Mouse (Mus musculus): ENCODE results near the gene Eda.

Gene Eda

DNA sequence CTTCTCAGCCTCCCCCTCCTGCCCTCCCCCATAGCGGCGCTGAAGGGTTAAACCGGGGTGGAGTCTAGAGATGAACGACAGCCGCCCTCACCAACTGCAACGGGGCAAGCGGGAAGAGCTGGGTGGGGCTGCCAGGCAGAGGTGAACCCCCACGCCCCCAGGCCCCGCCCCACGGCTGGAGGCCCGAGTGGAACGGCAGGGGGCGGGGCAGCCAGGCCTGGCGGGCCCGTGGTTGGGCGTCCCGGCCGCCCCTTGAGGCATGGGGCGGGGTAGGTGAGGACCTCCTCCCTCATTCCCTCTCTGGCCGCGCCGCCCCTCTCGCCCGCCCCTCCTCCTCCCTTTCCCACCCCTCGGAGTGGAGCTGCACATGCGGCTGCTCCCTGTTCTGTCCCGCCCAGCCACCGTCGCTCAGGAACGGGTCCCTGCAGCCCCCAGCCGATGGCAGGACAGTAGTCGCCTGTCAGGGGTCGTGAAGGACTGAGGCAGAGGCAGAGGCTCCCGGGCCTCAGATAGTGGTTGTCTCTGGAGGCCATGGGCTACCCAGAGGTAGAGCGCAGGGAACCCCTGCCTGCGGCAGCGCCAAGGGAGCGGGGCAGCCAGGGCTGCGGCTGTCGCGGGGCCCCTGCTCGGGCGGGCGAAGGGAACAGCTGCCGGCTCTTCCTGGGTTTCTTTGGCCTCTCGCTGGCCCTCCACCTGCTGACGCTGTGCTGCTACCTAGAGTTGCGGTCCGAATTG lies at the start of gene Eda:
Eda (plus strand) TSS at position 357 of the 735 bp plus-strand sequence.
- peak; percentile 62 to 82 for DNase-seq (ENCODE audit: low spot score in 2 of 2)

GRCm38 (mm10) chrX:99961002-99961401 lies 14.4 kb upstream of the Eda start:
- no peak for DNase-seq (ENCODE audit: low spot score in 2 of 2)

GRCm38 (mm10) chrX:99970111-99970510 lies 5.3 kb upstream of the Eda start:
- DNase-seq (ENCODE audit: low spot score in 2 of 2) = no peak

GRCm38 (mm10) chrX:99974381-99974780 lies 1.0 kb upstream of the Eda start:
- DNase-seq (ENCODE audit: low spot score in 2 of 2) = no peak

- DNase-seq (ENCODE audit: low spot score in 2 of 2) = no peak
Observed at GRCm38 (mm10) chrX:99974803-99975202, 603 bp upstream of the Eda start.

GRCm38 (mm10) chrX:99975985-99976924 lies 849 bp downstream of the Eda start:
- peak; percentile 2 to 15 for DNase-seq (ENCODE audit: low spot score in 2 of 2)

- DNase-seq (ENCODE audit: low spot score in 2 of 2) = no peak
Observed at GRCm38 (mm10) chrX:99978354-99978753, 2.9 kb downstream of the Eda start.

GRCm38 (mm10) chrX:99993434-99993833 lies 18.0 kb downstream of the Eda start:
- no peak for DNase-seq (ENCODE audit: low spot score in 2 of 2)

DNA sequence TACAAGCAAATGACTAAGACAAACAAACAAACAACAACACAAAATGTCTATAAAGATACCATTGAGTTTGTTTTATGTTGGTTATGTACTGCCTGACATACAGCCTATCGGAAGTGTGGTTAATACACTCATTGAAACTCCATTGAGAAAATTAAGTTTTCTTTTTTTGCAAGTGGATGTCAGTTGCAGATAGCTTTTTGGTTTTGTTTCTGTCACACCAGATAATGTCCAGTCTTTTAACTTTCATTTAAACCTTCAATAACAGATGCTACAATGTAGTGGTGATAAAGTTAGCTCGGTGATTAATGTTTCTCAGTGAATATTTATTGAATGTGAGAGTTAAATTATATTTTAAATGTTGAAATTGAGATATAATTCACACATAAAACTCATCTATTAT lies 23.9 kb downstream of the Eda start:
- DNase-seq (ENCODE audit: low spot score in 2 of 2) = no peak

GRCm38 (mm10) chrX:100118362-100118761 lies 143.0 kb downstream of the Eda start:
- no peak for DNase-seq (ENCODE audit: low spot score in 2 of 2)

GRCm38 (mm10) chrX:100195286-100195685 lies 219.9 kb downstream of the Eda start:
- no peak for DNase-seq (ENCODE audit: low spot score in 2 of 2)

DNA sequence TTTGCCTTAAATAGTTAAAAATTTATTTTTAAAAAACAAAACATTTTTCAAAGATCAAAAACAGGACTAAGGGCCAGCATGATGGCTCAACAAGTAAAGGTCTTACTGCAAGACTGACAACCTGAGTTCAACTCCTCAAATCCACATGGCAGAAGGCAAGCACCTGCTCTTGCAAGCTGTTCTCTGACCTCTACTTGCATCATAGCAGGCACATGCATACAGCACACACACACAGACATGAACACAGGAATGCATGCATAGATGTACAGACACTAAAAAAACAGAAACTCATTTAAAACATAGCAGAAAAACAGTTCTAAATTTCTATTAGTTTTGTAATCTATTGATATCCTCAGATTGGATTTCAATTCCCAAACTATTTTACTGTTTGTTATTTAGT lies 338.2 kb downstream of the Eda start:
- no peak for DNase-seq (ENCODE audit: low spot score in 2 of 2)

GRCm38 (mm10) chrX:100314172-100314902 lies 338.9 kb downstream of the Eda start:
- DNase-seq (ENCODE audit: low spot score in 2 of 2) = no peak

DNA sequence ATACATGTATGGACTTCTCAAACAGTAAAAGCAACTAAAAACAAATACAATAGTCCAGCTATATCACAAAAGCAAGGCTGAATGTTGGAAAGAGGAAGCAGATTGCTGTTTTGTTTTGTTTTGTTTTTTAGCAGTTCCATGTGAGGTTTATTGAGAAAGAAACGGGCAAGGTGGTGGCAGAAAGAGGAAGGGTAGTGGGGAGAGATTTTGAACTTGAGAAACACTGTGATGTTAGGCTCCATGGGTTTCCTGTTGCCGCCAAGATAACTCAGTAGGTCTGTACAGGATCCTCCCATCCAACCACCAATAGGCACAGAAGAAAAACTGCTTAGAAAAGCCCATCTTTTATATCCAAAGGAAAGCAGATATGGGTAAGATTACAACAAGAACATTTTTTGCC lies 365.3 kb downstream of the Eda start:
- DNase-seq (ENCODE audit: low spot score in 2 of 2) = no peak

- no peak for DNase-seq (ENCODE audit: low spot score in 2 of 2)
Observed at GRCm38 (mm10) chrX:100344433-100344832, 369.0 kb downstream of the Eda start.

- no peak for DNase-seq (ENCODE audit: low spot score in 2 of 2)
Observed at GRCm38 (mm10) chrX:100356974-100357373, 381.6 kb downstream of the Eda start.

GRCm38 (mm10) chrX:100389887-100390286 lies 414.5 kb downstream of the Eda start:
- no peak for DNase-seq (ENCODE audit: low spot score in 2 of 2)

GRCm38 (mm10) chrX:100392304-100392703 lies 416.9 kb downstream of the Eda start:
- DNase-seq (ENCODE audit: low spot score in 2 of 2) = peak in 1 of 2 experiments; percentile 9

DNA sequence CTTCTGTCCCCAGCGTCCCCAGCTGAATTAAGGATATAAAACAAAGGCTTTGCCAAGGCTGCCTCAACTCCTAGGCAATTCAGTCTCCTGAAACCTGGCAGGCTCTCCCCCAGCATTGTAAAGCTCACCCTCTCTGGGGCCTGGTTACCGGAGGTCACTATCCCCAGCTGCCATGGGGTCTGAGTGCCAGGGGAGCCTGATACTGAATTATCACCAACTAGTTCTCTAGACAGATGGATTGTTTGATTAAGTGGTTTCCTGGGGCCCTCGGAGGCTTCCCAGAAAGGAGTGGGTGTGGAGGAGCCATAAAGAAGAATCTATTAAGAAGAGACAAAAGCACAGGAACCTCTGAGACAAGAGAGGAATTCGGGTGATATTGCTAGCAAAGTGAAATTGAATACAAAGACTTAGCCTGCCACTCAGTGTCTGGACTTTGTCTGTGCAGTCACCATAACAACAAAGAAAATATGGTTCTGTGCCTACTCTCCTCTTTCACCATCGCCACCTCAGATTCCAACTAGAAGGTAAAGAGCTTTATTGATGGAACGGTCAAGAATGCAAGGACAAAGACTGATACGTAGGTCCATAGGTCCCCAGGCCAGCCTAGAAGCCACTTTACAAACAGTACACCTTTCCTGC lies 418.9 kb downstream of the Eda start:
- no peak for DNase-seq (ENCODE audit: low spot score in 2 of 2)

- peak in 1 of 2 experiments; percentile 13 for DNase-seq (ENCODE audit: low spot score in 2 of 2)
Observed at GRCm38 (mm10) chrX:100395026-100395425, 419.6 kb downstream of the Eda start.

- no peak for DNase-seq (ENCODE audit: low spot score in 2 of 2)
Observed at GRCm38 (mm10) chrX:100400900-100401299, 425.5 kb downstream of the Eda start.

DNA sequence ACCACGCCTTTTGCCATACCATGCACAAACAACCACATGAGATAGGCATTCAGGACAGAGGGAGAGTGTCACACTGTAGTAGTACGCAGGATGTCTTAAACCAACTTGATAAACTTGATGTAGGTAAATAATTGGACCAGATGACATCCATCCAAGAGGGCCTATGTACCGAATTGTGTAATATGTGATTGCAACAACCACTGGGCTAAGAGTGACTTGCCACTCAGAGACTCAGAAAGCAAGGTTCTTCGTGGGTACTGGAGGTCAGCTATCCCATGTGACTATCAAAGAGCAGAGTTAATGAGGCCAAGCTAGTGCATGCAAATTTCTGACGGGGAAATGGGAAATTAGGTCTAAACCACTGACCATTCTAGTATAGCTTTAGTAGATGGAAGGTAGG lies 426.3 kb downstream of the Eda start:
- DNase-seq (ENCODE audit: low spot score in 2 of 2) = no peak
